Mouse (Mus musculus): ENCODE data around the gene Banp. TPM values are rescaled to one million over a fixed set of nuclear protein-coding genes. Genes with fewer than 3 reads are reported as not detected.

Gene Banp
- polyA plus RNA-seq, 1 experiment from 2014 or later: 53.4 TPM

GRCm38 (mm10) chr8:122025546-122025945 lies 76.0 kb downstream of the Banp start:
- H3K27ac ChIP-seq (ENCODE audit: low read depth, low read length): no peak overlapping the region
- H3K27me3 ChIP-seq (ENCODE audit: control insufficient read depth, insufficient read depth, low read length): no peaks in the 10 kb centered on the region
- WGBS: 95% methylated on average over 9 of the region's 9 CpGs
- no peaks in the 10 kb centered on the region for H3K4me1 ChIP-seq (ENCODE audit: control insufficient read depth, insufficient read depth, low read length)
- no peak overlapping the region for H3K9ac ChIP-seq (ENCODE audit: low read length)
- peaks cover 9% of the 10 kb centered on the region; the same call in 1 of the 2 replicates for H3K36me3 ChIP-seq (ENCODE audit: control insufficient read depth, insufficient read depth, low read length)
- DNase-seq (ENCODE audit: low spot score, missing footprints): no peak
- no peak for ATAC-seq (ENCODE audit: low FRiP score)
- H3K4me3 ChIP-seq (ENCODE audit: low read depth, low read length): no peak overlapping the region
- H3K4me2 ChIP-seq: no peak overlapping the region
- no peaks in the 10 kb centered on the region for H3K9me3 ChIP-seq (ENCODE audit: control insufficient read depth, low read length)

- Histone ChIP-seq H3K9ac (ENCODE audit: low read length) (no peak overlapping the region), H3K4me2 (no peak overlapping the region), H3K27me3 (ENCODE audit: control insufficient read depth, insufficient read depth, low read length) (no peaks in the 10 kb centered on the region), H3K27ac (ENCODE audit: low read depth, low read length) (no peak overlapping the region), H3K36me3 (ENCODE audit: control insufficient read depth, insufficient read depth, low read length) (peaks cover 9% of the 10 kb centered on the region; the same call in 1 of the 2 replicates), H3K4me3 (ENCODE audit: low read depth, low read length) (no peak overlapping the region), H3K4me1 (ENCODE audit: control insufficient read depth, insufficient read depth, low read length) (no peaks in the 10 kb centered on the region), H3K9me3 (ENCODE audit: control insufficient read depth, low read length) (no peaks in the 10 kb centered on the region)
- WGBS: 83% methylated on average over 4 of the region's 4 CpGs
- DNase-seq (ENCODE audit: low spot score, missing footprints) (no peak), ATAC-seq (ENCODE audit: low FRiP score) (no peak)
These were observed 78.6 kb downstream of the Banp start for GRCm38 (mm10) chr8:122028116-122028515.

GRCm38 (mm10) chr8:122030965-122031364 lies 81.4 kb downstream of the Banp start:
- Histone ChIP-seq H3K9ac (ENCODE audit: low read length) (no peak overlapping the region), H3K27me3 (ENCODE audit: control insufficient read depth, insufficient read depth, low read length) (no peaks in the 10 kb centered on the region), H3K4me2 (no peak overlapping the region), H3K9me3 (ENCODE audit: control insufficient read depth, low read length) (no peaks in the 10 kb centered on the region), H3K4me3 (ENCODE audit: low read depth, low read length) (no peak overlapping the region), H3K27ac (ENCODE audit: low read depth, low read length) (no peak overlapping the region), H3K36me3 (ENCODE audit: control insufficient read depth, insufficient read depth, low read length) (peaks cover 5% of the 10 kb centered on the region; the same call in 1 of the 2 replicates), H3K4me1 (ENCODE audit: control insufficient read depth, insufficient read depth, low read length) (no peaks in the 10 kb centered on the region)
- 33% methylated on average over 7 of the region's 7 CpGs for WGBS
- DNase-seq (ENCODE audit: low spot score, missing footprints) (no peak), ATAC-seq (ENCODE audit: low FRiP score) (no peak)

GRCm38 (mm10) chr8:122032741-122033140 lies 83.2 kb downstream of the Banp start:
- Histone ChIP-seq H3K4me3 (ENCODE audit: low read depth, low read length) (no peak overlapping the region), H3K36me3 (ENCODE audit: control insufficient read depth, insufficient read depth, low read length) (no peaks in the 10 kb centered on the region), H3K9ac (ENCODE audit: low read length) (no peak overlapping the region), H3K4me1 (ENCODE audit: control insufficient read depth, insufficient read depth, low read length) (no peaks in the 10 kb centered on the region), H3K27me3 (ENCODE audit: control insufficient read depth, insufficient read depth, low read length) (no peaks in the 10 kb centered on the region), H3K9me3 (ENCODE audit: control insufficient read depth, low read length) (no peaks in the 10 kb centered on the region), H3K27ac (ENCODE audit: low read depth, low read length) (no peak overlapping the region), H3K4me2 (no peak overlapping the region)
- 82% methylated on average over 9 of the region's 9 CpGs for WGBS
- ATAC-seq (ENCODE audit: low FRiP score) (no peak), DNase-seq (ENCODE audit: low spot score, missing footprints) (no peak)

GRCm38 (mm10) chr8:122035543-122035942 lies 86.0 kb downstream of the Banp start:
- Histone ChIP-seq H3K27me3 (ENCODE audit: control insufficient read depth, insufficient read depth, low read length) (no peaks in the 10 kb centered on the region), H3K27ac (ENCODE audit: low read depth, low read length) (no peak overlapping the region), H3K4me3 (ENCODE audit: low read depth, low read length) (no peak overlapping the region), H3K9me3 (ENCODE audit: control insufficient read depth, low read length) (no peaks in the 10 kb centered on the region), H3K36me3 (ENCODE audit: control insufficient read depth, insufficient read depth, low read length) (no peaks in the 10 kb centered on the region), H3K9ac (ENCODE audit: low read length) (no peak overlapping the region), H3K4me1 (ENCODE audit: control insufficient read depth, insufficient read depth, low read length) (no peaks in the 10 kb centered on the region), H3K4me2 (no peak overlapping the region)
- DNase-seq (ENCODE audit: low spot score, missing footprints) (no peak), ATAC-seq (ENCODE audit: low FRiP score) (no peak)
- WGBS: 79% methylated on average over 7 of the region's 7 CpGs

GRCm38 (mm10) chr8:122036325-122036724 lies 86.8 kb downstream of the Banp start:
- Histone ChIP-seq H3K4me1 (ENCODE audit: control insufficient read depth, insufficient read depth, low read length) (no peaks in the 10 kb centered on the region), H3K4me3 (ENCODE audit: low read depth, low read length) (no peak overlapping the region), H3K27ac (ENCODE audit: low read depth, low read length) (no peak overlapping the region), H3K9me3 (ENCODE audit: control insufficient read depth, low read length) (no peaks in the 10 kb centered on the region), H3K27me3 (ENCODE audit: control insufficient read depth, insufficient read depth, low read length) (no peaks in the 10 kb centered on the region), H3K9ac (ENCODE audit: low read length) (no peak overlapping the region), H3K36me3 (ENCODE audit: control insufficient read depth, insufficient read depth, low read length) (no peaks in the 10 kb centered on the region), H3K4me2 (no peak overlapping the region)
- DNase-seq (ENCODE audit: low spot score, missing footprints): no peak
- WGBS: 82% methylated on average over 6 of the region's 6 CpGs
- ATAC-seq (ENCODE audit: low FRiP score): no peak

GRCm38 (mm10) chr8:122037279-122037678 lies 87.7 kb downstream of the Banp start:
- whole genome bisulfite sequencing: 85% methylated on average over 7 of the region's 7 CpGs

GRCm38 (mm10) chr8:122038076-122038475 lies 88.5 kb downstream of the Banp start:
- Histone ChIP-seq H3K9ac (ENCODE audit: low read length) (no peak overlapping the region), H3K4me2 (no peak overlapping the region), H3K4me1 (ENCODE audit: control insufficient read depth, insufficient read depth, low read length) (no peaks in the 10 kb centered on the region), H3K27me3 (ENCODE audit: control insufficient read depth, insufficient read depth, low read length) (no peaks in the 10 kb centered on the region), H3K27ac (ENCODE audit: low read depth, low read length) (no peak overlapping the region), H3K9me3 (ENCODE audit: control insufficient read depth, low read length) (no peaks in the 10 kb centered on the region), H3K36me3 (ENCODE audit: control insufficient read depth, insufficient read depth, low read length) (no peaks in the 10 kb centered on the region), H3K4me3 (ENCODE audit: low read depth, low read length) (no peak overlapping the region)
- 92% methylated on average over 6 of the region's 6 CpGs for WGBS
- DNase-seq (ENCODE audit: low spot score, missing footprints): no peak
- ATAC-seq (ENCODE audit: low FRiP score): no peak

More at GRCm38 (mm10) chr8:122037279-122037678, 87.7 kb downstream of the Banp start:
- H3K27me3 ChIP-seq (ENCODE audit: control insufficient read depth, insufficient read depth, low read length): no peaks in the 10 kb centered on the region
- no peak for DNase-seq (ENCODE audit: low spot score, missing footprints)
- no peak for ATAC-seq (ENCODE audit: low FRiP score)
- H3K4me2 ChIP-seq: no peak overlapping the region
- no peaks in the 10 kb centered on the region for H3K4me1 ChIP-seq (ENCODE audit: control insufficient read depth, insufficient read depth, low read length)
- no peak overlapping the region for H3K27ac ChIP-seq (ENCODE audit: low read depth, low read length)
- H3K36me3 ChIP-seq (ENCODE audit: control insufficient read depth, insufficient read depth, low read length): no peaks in the 10 kb centered on the region
- no peak overlapping the region for H3K9ac ChIP-seq (ENCODE audit: low read length)
- H3K9me3 ChIP-seq (ENCODE audit: control insufficient read depth, low read length): no peaks in the 10 kb centered on the region
- no peak overlapping the region for H3K4me3 ChIP-seq (ENCODE audit: low read depth, low read length)

- Histone ChIP-seq H3K4me2 (no peak overlapping the region), H3K9ac (ENCODE audit: low read length) (no peak overlapping the region), H3K27me3 (ENCODE audit: control insufficient read depth, insufficient read depth, low read length) (no peaks in the 10 kb centered on the region), H3K36me3 (ENCODE audit: control insufficient read depth, insufficient read depth, low read length) (no peaks in the 10 kb centered on the region), H3K27ac (ENCODE audit: low read depth, low read length) (no peak overlapping the region), H3K9me3 (ENCODE audit: control insufficient read depth, low read length) (no peaks in the 10 kb centered on the region), H3K4me1 (ENCODE audit: control insufficient read depth, insufficient read depth, low read length) (no peaks in the 10 kb centered on the region), H3K4me3 (ENCODE audit: low read depth, low read length) (no peak overlapping the region)
- DNase-seq (ENCODE audit: low spot score, missing footprints): no peak
- WGBS: 80% methylated on average over 4 of the region's 4 CpGs
- ATAC-seq (ENCODE audit: low FRiP score): no peak
These were observed 89.9 kb downstream of the Banp start for GRCm38 (mm10) chr8:122039452-122039851.
